Mouse (Mus musculus): Measurements from ENCODE around the gene Ifitm10.

Ifitm10 gene

GRCm38 (mm10) chr7:142370937-142371336, 2.6 kb downstream of the Ifitm10 start:
- in situ Hi-C loops (cut with MboI; ENCODE audit: unreplicated experiment in 2 of 2) = no loop called here

DNA sequence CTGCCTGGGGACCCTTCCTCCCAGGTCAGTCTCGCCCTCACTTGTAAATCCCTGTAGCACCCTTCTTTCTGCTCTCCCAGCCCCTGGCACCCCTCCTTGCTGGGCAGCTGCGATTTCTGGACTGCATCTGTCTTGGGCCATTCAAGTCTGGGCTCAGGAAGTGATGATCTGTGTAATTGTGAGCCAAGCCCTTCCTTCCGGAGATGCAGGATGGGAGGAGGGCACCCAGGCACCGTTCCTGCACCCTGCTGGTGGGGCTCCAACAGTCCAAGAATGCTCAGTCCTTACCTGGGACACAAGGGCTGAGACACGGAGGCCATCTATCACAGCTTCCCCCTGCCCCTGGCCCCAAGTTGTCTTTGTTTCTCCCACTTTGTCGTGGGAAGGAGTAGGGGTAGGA, 3.7 kb downstream of the Ifitm10 start:
- in situ Hi-C loops (cut with MboI; ENCODE audit: unreplicated experiment in 2 of 2) = no loop called here

- in situ Hi-C loops (cut with MboI; ENCODE audit: unreplicated experiment in 2 of 2) = no loop called here
Measured at GRCm38 (mm10) chr7:142368856-142369255, 4.7 kb downstream of the Ifitm10 start.

- in situ Hi-C loops (cut with MboI; ENCODE audit: unreplicated experiment in 2 of 2) = no loop called here
Measured at GRCm38 (mm10) chr7:142363107-142363506, 10.4 kb downstream of the Ifitm10 start.

- in situ Hi-C loops (cut with MboI; ENCODE audit: unreplicated experiment in 2 of 2) = no loop called here
Measured at GRCm38 (mm10) chr7:142360743-142361142, 12.8 kb downstream of the Ifitm10 start.

GRCm38 (mm10) chr7:142359129-142359528, 14.4 kb downstream of the Ifitm10 start:
- in situ Hi-C loops (cut with MboI; ENCODE audit: unreplicated experiment in 2 of 2) = no loop called here

DNA sequence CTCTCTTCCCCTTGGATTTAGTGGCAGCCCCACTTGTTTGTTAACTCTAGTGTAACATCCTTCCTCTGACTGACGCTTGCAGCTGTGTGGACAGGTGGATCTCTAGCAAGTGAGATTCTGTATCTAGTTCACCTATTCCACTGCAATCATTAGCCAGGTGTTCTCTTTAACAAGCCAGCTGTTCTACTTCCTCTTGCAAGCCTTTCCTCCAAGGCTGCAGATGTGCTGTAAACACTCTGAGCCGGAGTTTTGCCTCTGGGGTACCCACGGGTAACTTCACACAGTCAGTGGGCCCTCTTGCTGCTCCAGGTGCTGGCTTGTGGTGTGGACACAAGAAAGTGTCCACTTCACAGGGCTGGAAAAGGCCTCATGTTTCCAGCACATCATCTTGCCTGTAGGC, 16.0 kb downstream of the Ifitm10 start:
- in situ Hi-C loops (cut with MboI; ENCODE audit: unreplicated experiment in 2 of 2) = no loop called here

DNA sequence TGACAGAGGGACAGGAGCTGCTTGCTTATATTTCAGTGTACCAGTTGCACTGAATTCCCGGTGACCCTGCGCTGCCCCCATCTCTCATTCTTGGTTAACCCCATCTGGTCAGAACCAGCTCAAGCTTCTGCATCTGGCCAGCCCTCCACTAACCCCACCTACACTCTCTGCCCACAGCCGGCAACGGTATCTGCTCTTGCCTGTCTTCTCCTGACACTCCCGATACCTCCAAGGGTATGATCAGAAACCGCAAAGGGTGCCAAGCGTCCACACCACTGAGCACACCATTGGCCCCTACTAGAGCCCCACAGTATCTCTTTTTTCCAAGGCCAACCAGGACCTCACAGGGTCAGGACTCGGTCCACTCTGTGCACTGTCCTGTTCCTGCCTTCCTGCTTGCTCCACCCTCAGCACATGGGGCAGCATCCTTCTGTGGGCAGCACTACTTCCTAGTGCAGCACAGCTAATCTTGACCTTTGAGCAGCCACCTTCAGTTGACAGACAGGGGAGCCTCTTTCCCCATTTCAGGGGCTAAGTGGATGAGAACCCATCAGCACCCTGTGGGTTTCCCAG, 18.8 kb downstream of the Ifitm10 start:
- in situ Hi-C loops (cut with MboI; ENCODE audit: unreplicated experiment in 2 of 2) = no loop called here

DNA sequence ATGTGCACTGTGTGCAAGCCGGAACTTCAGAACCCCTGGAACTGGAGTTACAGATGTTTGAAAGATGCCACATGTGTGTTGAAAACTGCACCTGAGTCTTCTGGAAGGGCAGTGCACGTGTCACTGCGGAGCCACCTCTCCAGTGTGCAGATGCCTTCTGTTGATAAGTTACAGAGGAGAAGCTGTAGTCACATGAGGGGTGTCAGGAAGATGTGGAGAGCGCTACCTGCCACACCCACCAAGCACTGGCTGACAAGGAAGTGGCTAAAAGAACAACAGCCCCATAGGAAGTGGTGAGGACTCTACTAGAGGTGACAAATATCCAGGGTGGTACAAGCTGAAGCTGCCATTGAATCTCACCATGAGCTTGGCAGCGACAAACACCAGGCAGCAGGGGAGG, 19.7 kb downstream of the Ifitm10 start:
- in situ Hi-C loops (cut with MboI; ENCODE audit: unreplicated experiment in 2 of 2) = no loop called here

DNA sequence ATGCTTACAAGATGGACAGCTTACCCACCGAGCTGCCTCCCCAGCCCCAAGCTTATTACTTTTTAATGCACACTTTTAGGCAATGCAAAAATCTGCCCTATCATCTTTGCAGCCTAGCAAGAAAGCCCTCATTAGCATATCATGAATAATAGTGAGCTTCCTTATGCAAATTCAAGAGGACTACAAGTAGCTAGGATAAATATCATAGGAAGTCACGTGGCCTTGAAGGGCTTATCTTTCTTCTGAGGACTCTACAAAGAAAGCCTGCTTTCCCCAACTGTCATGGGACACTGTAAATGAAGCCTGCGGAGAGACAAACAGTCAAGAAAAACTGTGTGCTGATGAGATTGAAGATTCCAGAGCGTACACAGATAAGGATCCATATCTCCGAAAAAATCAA, 22.0 kb downstream of the Ifitm10 start:
- in situ Hi-C loops (cut with MboI; ENCODE audit: unreplicated experiment in 2 of 2) = no loop called here

DNA sequence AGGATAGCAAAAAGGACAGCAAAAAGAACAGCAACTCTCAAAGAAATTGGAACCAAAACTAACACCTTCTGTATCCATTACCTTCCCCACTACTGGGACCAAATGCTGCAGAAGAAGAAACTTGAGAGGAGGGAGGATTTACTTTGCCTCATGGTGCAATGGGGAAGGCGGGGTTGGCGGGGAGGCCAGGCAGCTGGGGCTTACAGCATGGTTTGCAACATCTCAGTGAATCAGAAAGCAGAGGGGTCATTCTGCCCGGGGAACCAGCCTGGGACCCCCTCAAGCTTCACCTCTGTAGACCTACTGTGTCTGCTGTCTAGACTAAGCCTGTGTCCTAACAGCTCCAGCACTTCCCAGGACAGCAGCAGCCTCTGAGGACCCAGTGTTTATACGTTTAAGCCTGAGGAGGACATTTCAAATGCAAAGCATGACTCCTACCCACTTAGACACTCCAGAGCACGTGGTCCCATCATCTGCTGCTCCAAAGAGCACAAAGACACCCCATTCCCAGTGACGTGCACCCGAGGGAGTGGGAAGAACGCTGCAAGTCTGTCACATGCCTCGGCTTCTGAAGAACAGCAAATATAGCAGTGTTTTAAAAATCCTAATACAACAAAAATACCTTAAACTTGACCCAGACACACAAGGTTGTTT, 24.1 kb downstream of the Ifitm10 start:
- in situ Hi-C loops (cut with MboI; ENCODE audit: unreplicated experiment in 2 of 2) = no loop called here

DNA sequence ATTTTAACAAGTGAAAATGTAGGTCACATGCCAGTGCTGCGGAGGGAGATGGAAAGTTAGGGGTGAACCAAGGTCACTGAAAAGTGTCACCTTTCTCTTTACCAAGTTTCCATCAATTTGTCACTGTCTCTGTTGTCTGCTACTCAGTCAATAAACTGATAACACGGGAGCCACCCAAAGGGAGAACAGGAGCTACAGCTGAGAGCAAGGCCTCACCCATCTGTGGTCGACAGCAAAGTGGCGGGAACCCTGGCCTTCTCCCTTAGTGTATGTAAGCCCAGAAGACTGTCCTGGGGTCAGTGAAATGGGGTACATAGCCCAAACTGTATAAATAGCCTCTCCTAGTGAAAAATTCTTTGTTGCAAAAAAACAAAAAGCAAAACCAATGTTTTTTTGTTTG, 26.0 kb downstream of the Ifitm10 start:
- in situ Hi-C loops (cut with MboI; ENCODE audit: unreplicated experiment in 2 of 2) = no loop called here

GRCm38 (mm10) chr7:142342247-142342640, 31.3 kb downstream of the Ifitm10 start:
- in situ Hi-C loops (cut with MboI; ENCODE audit: unreplicated experiment in 2 of 2) = no loop called here

GRCm38 (mm10) chr7:142341564-142342246, 31.8 kb downstream of the Ifitm10 start:
- in situ Hi-C loops (cut with MboI; ENCODE audit: unreplicated experiment in 2 of 2) = no loop called here

DNA sequence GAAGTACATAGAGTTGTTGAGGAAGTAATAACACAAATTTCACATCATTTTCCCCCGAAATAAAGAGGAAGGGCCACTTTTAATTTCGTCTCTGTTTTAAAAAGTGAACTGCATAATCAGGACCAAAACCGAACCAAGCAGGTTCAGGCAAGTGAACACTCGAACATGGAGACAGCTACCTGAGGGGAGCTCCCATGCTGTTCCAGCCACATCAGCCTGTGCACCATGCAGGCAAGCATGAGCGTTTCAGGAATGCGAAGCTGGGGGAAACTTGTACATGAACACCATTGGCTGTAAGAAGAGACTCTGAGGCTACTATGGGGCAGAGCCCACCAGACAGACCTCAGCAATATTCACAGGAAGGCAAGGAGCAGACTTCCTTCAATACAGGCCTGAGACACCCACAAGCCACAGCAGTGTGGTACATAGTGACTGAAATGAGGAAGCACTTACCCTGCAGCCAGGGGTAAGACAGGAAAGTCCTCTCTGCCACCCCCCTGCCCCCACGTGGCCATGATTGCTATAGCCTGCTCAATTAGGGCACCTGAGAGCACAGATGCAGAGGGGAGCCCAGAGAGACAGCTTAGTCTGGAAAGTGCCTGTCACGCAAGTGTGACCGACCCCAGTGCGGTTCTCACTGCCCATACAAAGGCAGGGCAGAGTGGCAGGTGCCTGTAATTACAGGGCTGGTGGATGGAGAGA, 33.1 kb downstream of the Ifitm10 start:
- in situ Hi-C loops (cut with MboI; ENCODE audit: unreplicated experiment in 2 of 2) = no loop called here

GRCm38 (mm10) chr7:142335151-142335550, 38.4 kb downstream of the Ifitm10 start:
- in situ Hi-C loops (cut with MboI; ENCODE audit: unreplicated experiment in 2 of 2) = loop anchor here (5.0 to 10.0 kb wide), 5 partner anchors 102 to 380 kb away; partner anchors contain the start of gene Tnnt3 (in 2 of the 2)

GRCm38 (mm10) chr7:142334246-142334645, 39.3 kb downstream of the Ifitm10 start:
- in situ Hi-C loops (cut with MboI; ENCODE audit: unreplicated experiment in 2 of 2) = loop anchor here in 1 of 2 experiments (10.0 kb wide), 1 partner anchor 381 kb away; no protein-coding TSS in a partner anchor

DNA sequence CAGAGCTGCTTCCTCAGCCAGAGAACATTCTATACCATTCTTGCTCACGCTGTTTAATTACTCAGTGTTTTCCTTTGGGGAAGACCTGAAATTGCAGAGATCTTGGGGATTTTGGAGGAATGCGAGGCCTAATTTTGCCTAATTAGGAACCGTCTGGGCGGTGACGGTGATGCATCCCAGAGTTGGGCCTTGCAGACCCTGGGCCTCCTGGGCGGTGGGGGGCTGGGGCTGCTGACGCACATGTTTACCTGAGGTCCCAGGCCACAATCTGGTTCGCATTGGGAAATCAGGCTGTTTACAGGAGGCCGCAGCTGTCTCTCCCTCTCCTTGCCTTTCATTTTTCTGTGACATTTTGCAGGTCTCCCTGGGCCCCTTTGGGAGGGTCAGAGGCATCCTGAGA, 40.8 kb downstream of the Ifitm10 start:
- in situ Hi-C loops (cut with MboI; ENCODE audit: unreplicated experiment in 2 of 2) = loop anchor here in 1 of 2 experiments (10.0 kb wide), 1 partner anchor 382 kb away; no protein-coding TSS in a partner anchor

DNA sequence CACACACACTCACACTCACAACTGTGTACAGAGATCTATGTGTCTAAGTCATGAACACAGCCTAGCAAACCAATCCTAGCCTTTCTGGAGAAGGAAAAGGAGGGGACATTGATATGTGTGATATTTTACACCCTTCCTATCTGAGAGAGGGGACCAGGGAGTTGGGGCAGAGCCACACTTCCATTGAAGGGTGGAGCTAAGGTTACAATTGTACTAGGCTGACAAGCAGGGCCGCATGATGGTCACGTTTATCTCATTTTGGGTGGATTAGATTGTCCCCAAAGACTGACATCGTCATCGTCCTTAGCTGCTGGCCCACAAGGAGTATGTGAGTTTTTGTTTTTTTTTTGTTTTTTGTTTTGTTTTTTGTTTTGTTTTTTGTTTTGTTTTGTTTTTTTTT, 42.3 kb downstream of the Ifitm10 start:
- in situ Hi-C loops (cut with MboI; ENCODE audit: unreplicated experiment in 2 of 2) = loop anchor here in 1 of 2 experiments (10.0 kb wide), 1 partner anchor 384 kb away; no protein-coding TSS in a partner anchor

DNA sequence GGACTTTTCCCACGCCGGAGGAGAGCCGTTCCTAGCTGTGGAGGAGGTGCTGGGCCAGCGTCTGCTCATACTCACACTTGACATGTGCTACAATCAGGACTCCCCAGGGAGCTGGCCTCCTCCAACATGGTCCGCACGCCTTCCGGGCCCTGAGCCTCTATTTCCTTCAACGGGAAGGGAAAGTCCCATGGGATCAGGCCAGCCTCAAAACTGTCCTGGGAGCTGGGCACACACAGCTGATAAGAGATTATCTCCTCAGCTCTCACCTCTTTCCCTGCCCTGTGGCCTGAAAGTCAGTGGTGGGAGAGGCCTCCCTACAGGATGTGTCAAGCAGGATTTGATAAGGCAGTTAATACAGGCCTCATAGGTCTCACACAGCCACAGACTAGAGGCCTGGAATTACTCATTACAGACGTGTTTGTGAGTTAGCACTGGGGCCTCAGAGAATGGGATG, 43.3 kb downstream of the Ifitm10 start:
- in situ Hi-C loops (cut with MboI; ENCODE audit: unreplicated experiment in 2 of 2) = loop anchor here in 1 of 2 experiments (10.0 kb wide), 1 partner anchor 385 kb away; no protein-coding TSS in a partner anchor

GRCm38 (mm10) chr7:142328507-142328906, 45.0 kb downstream of the Ifitm10 start:
- in situ Hi-C loops (cut with MboI; ENCODE audit: unreplicated experiment in 2 of 2) = no loop called here

Measured in v-Abl transformed pro-B cells (cell line).